ENCODE assay signal across 1 mouse cellular context in genomic region chr10:62501951-62502350, GRCm38 (mm10).
TF ChIP-seq lines count a peak whose summit lies in the region.

No protein-coding gene starts in this region.

TF ChIP-seq in MEL, 35 proteins besides CTCF, POLR2A, EP300 and RAD21 (continued from another document):
- TF ChIP-seq USF1 (IDR thresholded peaks at IDR 0.05; ENCODE audit: low read depth, low read length): 0 out of 2 replicates have a peak, but pooled peaks have one; percentile 20
